Mouse (Mus musculus) left cerebral cortex, postnatal 10 days (tissue): ENCODE results near the gene Cobll1. TPM values are rescaled to one million over a fixed set of nuclear protein-coding genes. Genes with fewer than 3 reads are reported as not detected.

Experiments
- DNase-seq, 2 experiments: peaks; one replicate each; pipeline ENCODE4 v3.0.0; 2021 to 2022; ENCODE audit warnings: low spot score in 2 of 2, mixed read lengths in 1 of 2; ENCODE audit errors: extremely low spot score in 1 of 2
- intact Hi-C: fragments of 180-260 bp; cut with DNase I; formaldehyde crosslinking; loops from one replicate; pipeline ENCODE4 v1.15.1; 2025
- total RNA-seq, 2 experiments: library from RNA; stranded (reverse); gene quantifications; 2 replicates each; pipeline ENCODE4 v1.2.3; 2021

Gene Cobll1
- total RNA-seq, 2 experiments from 2014 or later = 8.4 to 9.1 TPM

- intact Hi-C loops = no loop called here
- DNase-seq = no peak
Observed at GRCm38 (mm10) chr2:65052191-65053012, 186.8 kb downstream of the Cobll1 start.

GRCm38 (mm10) chr2:65050776-65051175 is 188.4 kb downstream of the Cobll1 start:
- no peak for DNase-seq
- intact Hi-C loops = no loop called here

GRCm38 (mm10) chr2:65048234-65049017 is 190.8 kb downstream of the Cobll1 start:
- intact Hi-C loops = no loop called here
- DNase-seq = no peak

Other genes with a start within 250 kb of the Cobll1 start
- gene Grb14, start 214.4 kb downstream of the Cobll1 start, total RNA-seq = 10 to 100 TPM; 44.4 to 45.0 TPM
- gene Slc38a11, start 124.6 kb upstream of the Cobll1 start, total RNA-seq = 1 to 10 TPM; 3.5 to 3.6 TPM